Mouse (Mus musculus) bone marrow, adult 2 months (tissue): ENCODE results near the gene Spata32. TPM values are rescaled to one million over a fixed set of nuclear protein-coding genes. Genes with fewer than 3 reads are reported as not detected.

Experiments used
- H3K27ac ChIP-seq: fragments of 200-500 bp; 2 replicates; pipeline ENCODE4 v1.5.1; 2012; ENCODE audit warnings: low read depth, mild to moderate bottlenecking, control low read depth, inconsistent platforms, low read length; ENCODE audit not compliant: control insufficient read depth, poor library complexity, insufficient read depth
- H3K4me1 ChIP-seq: fragments of 200-500 bp; 2 replicates; pipeline ENCODE4 v1.6.1; 2011; ENCODE audit warnings: low read length; ENCODE audit not compliant: control insufficient read depth, insufficient read depth
- H3K4me3 ChIP-seq: fragments of 200-500 bp; replicated peaks from 2 replicates; pipeline ENCODE3; 2011; ENCODE audit warnings: mild to moderate bottlenecking, low read depth, low read length, control low read depth; ENCODE audit not compliant: control insufficient read depth
- CTCF ChIP-seq: fragments of 200-500 bp; IDR thresholded peaks from 2 replicates; pipeline ENCODE4 v1.5.1; 2011; ENCODE audit warnings: low read length, control low read depth; ENCODE audit not compliant: control insufficient read depth, insufficient read depth
- POLR2A ChIP-seq: fragments of 200-500 bp; IDR thresholded peaks from 2 replicates; pipeline ENCODE4 v1.6.1; 2011; ENCODE audit warnings: low read depth, mild to moderate bottlenecking, control low read depth, low read length, borderline replicate concordance; ENCODE audit not compliant: control insufficient read depth
- WGBS: fragments of 180-500 bp; shearing (Covaris S2); methylation state at CpG from one replicate; pipeline ENCODE4 v1.1.7; 2018; 5-methylcytosine and 5-hydroxymethylcytosine counted together
- polyA plus RNA-seq: library from polyadenylated mRNA; stranded (reverse); fragments of >200 nt; gene quantifications from 2 replicates; pipeline ENCODE4 v1.2.4, GENCODE M21; 2011; ENCODE audit warnings: low replicate concordance; ENCODE audit not compliant: missing spikeins, insufficient read depth, insufficient read length

Spata32 gene
- polyA plus RNA-seq, 1 experiment = not detected

DNA sequence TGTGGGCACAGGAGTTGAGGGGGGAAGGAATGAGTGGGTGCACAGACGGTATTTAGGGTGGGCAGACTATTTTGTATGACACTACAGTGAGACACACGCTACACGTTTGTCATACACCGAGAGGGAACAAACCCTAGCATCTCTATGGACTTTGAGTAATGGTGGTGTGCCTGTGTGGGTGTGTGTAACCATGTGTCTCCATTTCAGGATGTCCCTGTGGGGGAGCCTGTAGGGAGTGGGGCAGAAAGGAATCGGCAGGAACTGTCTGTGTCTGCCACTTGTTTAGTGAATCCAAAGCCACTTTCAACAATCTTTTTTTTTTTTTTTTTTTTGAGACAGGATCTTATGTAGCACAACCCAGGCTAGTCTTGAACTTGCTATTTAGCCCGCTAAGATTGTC is 12.0 kb downstream of the Spata32 start:
- TF ChIP-seq CTCF (no peak), POLR2A (no peak)
- Histone ChIP-seq H3K27ac (no peak overlapping the region), H3K4me1 (no peaks in the 10 kb centered on the region), H3K4me3 (no peak overlapping the region)
- 79% methylated on average over 6 of the region's 6 CpGs for WGBS

DNA sequence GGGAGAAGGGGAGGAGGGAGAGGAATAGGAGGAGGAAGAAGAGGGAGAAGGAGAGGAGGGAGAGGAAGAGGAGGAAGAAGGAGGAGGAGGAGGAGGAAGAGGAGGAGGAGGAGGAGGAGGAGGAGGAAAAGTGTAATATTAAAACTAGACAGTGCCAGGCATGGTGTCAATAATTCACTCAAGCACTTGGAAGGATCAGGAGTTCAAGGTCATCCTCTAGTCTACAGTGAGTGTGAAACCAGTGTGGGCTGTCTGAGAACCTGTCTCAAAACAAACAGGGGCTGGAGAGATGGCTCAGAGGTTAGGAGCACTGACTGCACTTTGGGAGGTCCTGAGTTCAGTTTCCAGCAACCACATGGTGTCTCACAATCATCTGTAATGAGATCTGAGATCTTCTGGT is 15.9 kb downstream of the Spata32 start:
- Histone ChIP-seq H3K4me3 (no peak overlapping the region), H3K27ac (no peak overlapping the region), H3K4me1 (no peaks in the 10 kb centered on the region)
- TF ChIP-seq CTCF (no peak), POLR2A (no peak)

DNA sequence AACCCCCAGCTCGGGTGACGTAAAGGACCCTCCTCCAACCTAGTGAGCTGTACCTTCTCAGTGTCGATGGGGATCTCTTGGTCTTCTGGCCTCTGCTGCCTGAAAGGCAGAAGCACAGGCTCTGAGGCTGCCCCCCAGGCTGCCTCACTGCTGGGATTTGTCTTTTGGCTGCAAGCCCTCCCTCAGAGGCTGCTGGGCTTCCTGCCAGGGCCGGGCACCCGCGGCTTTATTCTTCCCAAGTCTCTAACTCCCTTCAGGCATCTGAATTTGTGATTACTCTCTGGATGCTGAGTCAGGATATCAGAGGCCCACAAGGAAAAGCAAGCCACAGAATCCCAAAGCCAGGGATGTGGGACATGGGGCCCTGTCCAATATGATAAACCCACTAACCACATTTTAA is 16.6 kb downstream of the Spata32 start:
- WGBS = 33% methylated on average over 6 of the region's 6 CpGs

GRCm38 (mm10) chr11:103198911-103199803 is 19.1 kb downstream of the Spata32 start:
- WGBS = 76% methylated on average over 58 of the region's 59 CpGs
- no peak overlapping the region for H3K27ac ChIP-seq
- no peaks in the 10 kb centered on the region for H3K4me1 ChIP-seq
- TF ChIP-seq CTCF = no peak
- TF ChIP-seq POLR2A = no peak
- no peak overlapping the region for H3K4me3 ChIP-seq

More for the DNA sequence above, 16.6 kb downstream of the Spata32 start:
- no peak for TF ChIP-seq POLR2A
- no peak for TF ChIP-seq CTCF
- H3K4me3 ChIP-seq = no peak overlapping the region
- peak overlapping the region; percentile 7; the same call in 1 of the 2 replicates for H3K27ac ChIP-seq
- no peaks in the 10 kb centered on the region for H3K4me1 ChIP-seq

GRCm38 (mm10) chr11:103198339-103198738 is 19.9 kb downstream of the Spata32 start:
- TF ChIP-seq CTCF (no peak), POLR2A (no peak)
- Histone ChIP-seq H3K4me3 (no peak overlapping the region), H3K27ac (no peak overlapping the region), H3K4me1 (no peaks in the 10 kb centered on the region)
- 84% methylated on average over 16 of the region's 16 CpGs for WGBS

DNA sequence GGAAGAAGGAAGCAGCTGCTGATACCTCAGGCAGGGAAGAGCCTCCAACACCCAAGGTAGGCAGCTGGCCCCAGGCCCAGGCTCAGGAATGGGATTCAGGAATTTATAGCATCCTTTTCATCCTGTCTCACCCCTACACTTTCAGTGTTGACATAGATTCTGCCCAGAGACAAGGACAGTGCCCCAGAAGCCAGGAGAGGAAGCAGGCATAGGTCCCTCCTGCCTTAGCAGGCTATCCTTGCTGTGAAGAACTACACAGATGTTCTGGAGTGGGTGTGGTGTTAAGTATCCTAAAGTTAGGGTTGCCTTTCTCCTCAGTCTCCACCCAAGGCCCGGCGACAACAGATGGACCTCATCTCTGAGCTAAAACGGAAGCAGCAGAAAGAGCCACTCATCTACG is 20.9 kb downstream of the Spata32 start:
- WGBS = 83% methylated on average over 4 of the region's 4 CpGs
- Histone ChIP-seq H3K4me1 (no peaks in the 10 kb centered on the region), H3K4me3 (no peak overlapping the region), H3K27ac (no peak overlapping the region)
- TF ChIP-seq CTCF (no peak), POLR2A (no peak)

GRCm38 (mm10) chr11:103195656-103196055 is 22.6 kb downstream of the Spata32 start:
- Histone ChIP-seq H3K4me3 (no peak overlapping the region), H3K4me1 (no peaks in the 10 kb centered on the region), H3K27ac (no peak overlapping the region)
- no peak for TF ChIP-seq POLR2A
- WGBS = 87% methylated on average over 5 of the region's 5 CpGs

GRCm38 (mm10) chr11:103195236-103195635 is 23.0 kb downstream of the Spata32 start:
- 92% methylated on average over 18 of the region's 18 CpGs for WGBS
- no peak for TF ChIP-seq POLR2A
- TF ChIP-seq CTCF = no peak
- no peaks in the 10 kb centered on the region for H3K4me1 ChIP-seq
- H3K27ac ChIP-seq = no peak overlapping the region
- H3K4me3 ChIP-seq = no peak overlapping the region
